Mouse (Mus musculus): ENCODE measurements around the gene Sgcb. TPM values are rescaled to one million over a fixed set of nuclear protein-coding genes. Genes with fewer than 3 reads are reported as not detected.

Gene Sgcb
- 42.4 TPM for polyA plus RNA-seq (2014; fragmentation: Illumina TruSeq; extraction: RNeasy Lipid Tissue Mini Kit (QIAGEN cat#74804); ENCODE audit: low read depth, low replicate concordance)

DNA sequence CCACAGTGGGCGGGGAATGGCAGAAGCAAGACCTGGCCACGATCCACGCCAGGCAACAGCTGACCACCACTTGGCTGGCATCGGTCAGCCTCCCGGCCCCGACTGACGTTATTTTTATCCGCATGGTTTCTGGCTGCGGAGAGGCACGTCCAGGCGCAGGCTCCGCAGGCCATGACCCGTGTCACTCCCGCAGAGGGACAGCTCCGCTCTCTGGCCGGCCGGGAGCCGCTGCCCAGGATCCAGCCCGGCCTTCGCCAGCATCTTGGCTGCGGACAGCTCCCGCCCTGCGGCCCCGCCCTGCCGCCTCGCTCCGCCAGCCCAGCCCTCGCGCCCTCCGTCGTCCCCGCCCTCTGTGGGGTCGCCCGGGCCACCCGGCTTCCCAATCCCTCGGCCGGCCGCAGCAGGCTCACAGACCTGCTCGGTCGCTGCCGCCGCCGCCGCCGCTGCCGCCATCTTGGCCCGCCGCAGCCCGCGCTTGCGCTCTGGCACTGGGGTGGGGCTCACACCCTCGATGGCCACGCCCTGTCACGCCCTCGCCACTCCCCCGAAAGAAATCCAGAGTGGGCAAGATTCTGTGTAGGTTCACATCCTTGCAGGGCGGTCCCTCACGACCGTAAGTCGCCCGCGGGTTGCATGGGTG, at the start of gene Sgcb:
Gene Sgcb, minus strand, starts transcription at position 530 of the 640 bp plus-strand sequence.

DNA sequence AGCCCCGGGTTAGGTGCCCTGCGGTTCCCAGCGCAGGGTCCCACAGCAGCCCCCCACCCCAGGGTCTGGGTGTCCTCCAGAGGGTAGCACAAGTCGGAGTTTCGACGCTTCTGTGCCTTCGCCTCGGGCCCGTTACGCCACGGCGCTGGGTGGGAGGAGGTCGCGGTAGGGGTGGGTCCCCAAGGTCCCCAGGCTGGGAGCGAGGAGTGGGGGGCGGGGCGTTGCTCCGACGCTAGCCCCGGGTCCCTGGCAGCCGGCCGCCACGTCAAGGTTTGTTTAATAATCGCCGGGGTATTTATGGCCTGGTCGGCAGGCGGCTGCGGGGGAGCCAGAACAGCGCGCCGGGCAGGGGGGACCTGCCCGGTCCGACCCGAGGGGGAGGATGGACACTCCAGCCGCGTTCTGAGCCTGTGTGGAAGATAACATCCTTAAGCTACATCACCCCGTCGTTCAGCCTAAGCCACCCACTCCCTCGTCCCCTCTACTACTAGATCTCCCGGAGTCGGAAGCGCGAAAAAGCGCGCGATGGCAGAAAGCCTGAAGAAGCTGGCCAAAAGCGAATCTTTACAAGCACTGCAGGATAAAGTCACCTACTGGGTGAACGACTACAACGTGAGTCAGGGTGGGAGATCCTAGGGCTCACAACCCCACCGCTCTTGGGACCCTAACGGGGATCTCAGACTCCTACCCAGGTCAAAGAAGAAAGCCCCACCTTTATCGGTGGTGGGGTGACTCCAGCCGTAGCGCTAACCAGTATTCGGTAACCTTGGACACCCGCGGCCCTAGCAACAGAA, 3.7 kb upstream of the Sgcb start, which contains the start of gene Spata18:
Gene Spata18, plus strand, starts transcription at position 319 of the 794 bp plus-strand sequence.

DNA sequence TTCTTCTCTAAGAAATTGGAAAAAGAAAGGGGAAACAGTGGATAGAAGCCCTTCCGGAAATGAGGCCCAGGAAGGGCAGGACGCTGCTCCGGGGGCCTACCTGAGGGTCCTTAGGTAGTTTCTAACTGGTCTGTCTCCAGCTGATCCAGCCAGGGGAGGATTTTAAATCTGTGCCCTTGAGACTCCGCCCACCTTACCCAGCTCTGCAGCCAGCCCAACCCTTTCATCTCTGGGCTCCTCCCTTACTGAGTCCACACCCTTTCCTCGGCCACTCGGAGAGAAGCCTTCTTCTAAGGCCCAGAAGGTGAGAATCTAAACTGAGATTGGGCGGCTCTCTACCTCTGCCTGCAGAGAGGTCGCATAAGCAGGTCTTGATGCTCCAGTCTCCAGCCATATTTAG, 15.3 kb downstream of the Sgcb start, which contains the start of gene Lrrc66:
Gene Lrrc66, minus strand, starts transcription at position 236 of the 400 bp plus-strand sequence.

Other genes with a start within 250 kb of the Sgcb start
- gene Cwh43, start 241.7 kb downstream of the Sgcb start, polyA plus RNA-seq (2014; fragmentation: Illumina TruSeq; extraction: RNeasy Lipid Tissue Mini Kit (QIAGEN cat#74804); ENCODE audit: low read depth, low replicate concordance) = not detected
- 85.7 TPM for gene Dcun1d4, start 166.8 kb downstream of the Sgcb start, polyA plus RNA-seq (2014; fragmentation: Illumina TruSeq; extraction: RNeasy Lipid Tissue Mini Kit (QIAGEN cat#74804); ENCODE audit: low read depth, low replicate concordance)
- gene Lrrc66, start 15.3 kb downstream of the Sgcb start, polyA plus RNA-seq (2014; fragmentation: Illumina TruSeq; extraction: RNeasy Lipid Tissue Mini Kit (QIAGEN cat#74804); ENCODE audit: low read depth, low replicate concordance) = not detected
- not detected for gene Spata18, start 3.6 kb upstream of the Sgcb start, polyA plus RNA-seq (2014; fragmentation: Illumina TruSeq; extraction: RNeasy Lipid Tissue Mini Kit (QIAGEN cat#74804); ENCODE audit: low read depth, low replicate concordance)

All from adrenal gland, adult 10 weeks (tissue).